Mouse (Mus musculus): ENCODE measurements around the gene Armc2. TPM values are rescaled to one million over a fixed set of nuclear protein-coding genes. Genes with fewer than 3 reads are reported as not detected.
"Not testable (repeated sequence)": the region's sequence is repeated elsewhere in the genome, so short reads cannot be mapped to it uniquely, and the experiment has no call there.

Gene Armc2
- total and polyA plus RNA-seq, 2 experiments from 2014 or later = 6.3 to 13.6 TPM

GRCm38 (mm10) chr10:41958677-41959274, 59.5 kb downstream of the Armc2 start:
- Histone ChIP-seq H3K4me3 (ENCODE audit: low read depth, low read length) (no peak overlapping the region), H3K9me3 (ENCODE audit: low read length) (no peaks in the 10 kb centered on the region), H3K27ac (ENCODE audit: low read depth, low read length) (no peak overlapping the region), H3K4me1 (ENCODE audit: insufficient read depth, low read length) (no peaks in the 10 kb centered on the region), H3K4me2 (ENCODE audit: low read depth, low read length, poor library complexity, severe bottlenecking) (no peak overlapping the region), H3K27me3 (ENCODE audit: insufficient read depth, low read length) (no peaks in the 10 kb centered on the region), H3K9ac (replicated peaks; ENCODE audit: low read length, poor library complexity, severe bottlenecking) (no peak overlapping the region), H3K36me3 (ENCODE audit: insufficient read depth, low read length) (no peaks in the 10 kb centered on the region)
- no peak for ATAC-seq (ENCODE audit: low FRiP score)
- TF ChIP-seq CTCF (IDR thresholded peaks at IDR 0.05) = no peak
- WGBS = 95% methylated on average over 19 of the region's 19 CpGs
- DNase-seq (ENCODE audit: low spot score) = no peak

DNA sequence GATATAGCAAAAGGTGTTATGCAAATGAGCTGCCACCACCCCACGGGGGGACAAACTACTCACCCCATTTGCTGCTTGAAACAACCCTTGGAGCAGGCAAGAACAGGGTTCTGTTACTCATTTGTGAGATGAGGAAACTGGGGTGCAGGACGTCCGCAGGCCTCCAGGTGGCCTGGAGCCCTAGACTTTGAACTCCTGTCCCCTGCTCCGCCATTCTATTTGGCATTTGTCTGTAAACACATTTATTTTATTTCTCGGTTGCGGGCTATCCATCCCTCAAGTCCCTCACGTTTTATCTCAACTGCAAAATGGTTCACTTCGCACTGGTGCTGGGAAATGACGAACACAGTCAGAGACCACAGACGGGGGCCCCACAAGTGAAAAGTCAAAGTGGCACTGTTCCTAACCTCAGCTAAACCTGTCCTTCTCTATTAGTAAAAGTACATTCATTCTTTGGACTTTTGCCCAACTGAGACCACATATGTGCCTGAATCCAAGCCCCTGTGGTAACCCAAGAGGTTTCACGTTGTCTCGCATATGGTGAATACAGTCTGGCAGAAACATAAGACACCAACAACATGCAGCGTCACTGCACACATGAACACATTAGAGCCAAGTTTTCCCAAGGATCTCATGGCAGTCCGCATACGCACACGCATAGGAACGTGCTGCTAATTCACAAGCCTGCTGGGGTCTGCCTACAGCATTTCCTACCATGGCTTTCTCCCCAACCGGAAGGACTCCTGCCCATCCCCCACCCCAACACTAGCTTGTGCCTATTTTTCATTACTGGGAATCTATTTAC, 60.6 kb downstream of the Armc2 start:
- no peak for ATAC-seq (ENCODE audit: low FRiP score)

GRCm38 (mm10) chr10:41953528-41953864, 64.7 kb downstream of the Armc2 start:
- ATAC-seq (ENCODE audit: low FRiP score) (no peak), DNase-seq (ENCODE audit: low spot score) (no peak)
- H3K4me1 ChIP-seq (ENCODE audit: insufficient read depth, low read length) = no peaks in the 10 kb centered on the region
- 97% methylated on average over 5 of the region's 5 CpGs for WGBS
- no peak overlapping the region for H3K4me3 ChIP-seq (ENCODE audit: low read depth, low read length)
- no peaks in the 10 kb centered on the region for H3K36me3 ChIP-seq (ENCODE audit: insufficient read depth, low read length)
- no peaks in the 10 kb centered on the region for H3K27me3 ChIP-seq (ENCODE audit: insufficient read depth, low read length)
- no peaks in the 10 kb centered on the region for H3K9me3 ChIP-seq (ENCODE audit: low read length)
- H3K27ac ChIP-seq (ENCODE audit: low read depth, low read length) = no peak overlapping the region
- H3K4me2 ChIP-seq (ENCODE audit: low read depth, low read length, poor library complexity, severe bottlenecking) = no peak overlapping the region
- no peak overlapping the region for H3K9ac ChIP-seq (replicated peaks; ENCODE audit: low read length, poor library complexity, severe bottlenecking)
- no peak for TF ChIP-seq CTCF (IDR thresholded peaks at IDR 0.05)

More for the DNA sequence above, 60.6 kb downstream of the Armc2 start:
- Histone ChIP-seq H3K27ac (ENCODE audit: low read depth, low read length) (no peak overlapping the region), H3K9me3 (ENCODE audit: low read length) (no peaks in the 10 kb centered on the region), H3K27me3 (ENCODE audit: insufficient read depth, low read length) (no peaks in the 10 kb centered on the region), H3K4me2 (ENCODE audit: low read depth, low read length, poor library complexity, severe bottlenecking) (no peak overlapping the region), H3K4me1 (ENCODE audit: insufficient read depth, low read length) (no peaks in the 10 kb centered on the region), H3K4me3 (ENCODE audit: low read depth, low read length) (no peak overlapping the region), H3K36me3 (ENCODE audit: insufficient read depth, low read length) (no peaks in the 10 kb centered on the region), H3K9ac (replicated peaks; ENCODE audit: low read length, poor library complexity, severe bottlenecking) (no peak overlapping the region)
- 93% methylated on average over 18 of the region's 18 CpGs for whole genome bisulfite sequencing
- TF ChIP-seq CTCF (IDR thresholded peaks at IDR 0.05) = no peak
- peak; percentile 51 for DNase-seq (ENCODE audit: low spot score)

- Histone ChIP-seq H3K27ac (ENCODE audit: low read depth, low read length) (no peak overlapping the region), H3K9ac (replicated peaks; ENCODE audit: low read length, poor library complexity, severe bottlenecking) (no peak overlapping the region), H3K4me2 (ENCODE audit: low read depth, low read length, poor library complexity, severe bottlenecking) (no peak overlapping the region), H3K4me3 (ENCODE audit: low read depth, low read length) (no peak overlapping the region), H3K4me1 (ENCODE audit: insufficient read depth, low read length) (no peaks in the 10 kb centered on the region), H3K9me3 (ENCODE audit: low read length) (no peaks in the 10 kb centered on the region), H3K36me3 (ENCODE audit: insufficient read depth, low read length) (no peaks in the 10 kb centered on the region), H3K27me3 (ENCODE audit: insufficient read depth, low read length) (no peaks in the 10 kb centered on the region)
- TF ChIP-seq CTCF (IDR thresholded peaks at IDR 0.05) = no peak
- 94% methylated on average over 14 of the region's 14 CpGs for WGBS
- ATAC-seq (ENCODE audit: low FRiP score) (no peak), DNase-seq (ENCODE audit: low spot score) (no peak)
Measured at GRCm38 (mm10) chr10:41952850-41953527, 65.3 kb downstream of the Armc2 start.

GRCm38 (mm10) chr10:41952354-41952753, 65.9 kb downstream of the Armc2 start:
- not testable (repeated sequence) for ATAC-seq (ENCODE audit: low FRiP score); H3K27me3 ChIP-seq (ENCODE audit: insufficient read depth, low read length); H3K4me2 ChIP-seq (ENCODE audit: low read depth, low read length, poor library complexity, severe bottlenecking); DNase-seq (ENCODE audit: low spot score); H3K4me3 ChIP-seq (ENCODE audit: low read depth, low read length); H3K4me1 ChIP-seq (ENCODE audit: insufficient read depth, low read length); H3K36me3 ChIP-seq (ENCODE audit: insufficient read depth, low read length); H3K27ac ChIP-seq (ENCODE audit: low read depth, low read length); H3K9ac ChIP-seq (replicated peaks; ENCODE audit: low read length, poor library complexity, severe bottlenecking); H3K9me3 ChIP-seq (ENCODE audit: low read length)
- WGBS = 97% methylated on average over 6 of the region's 10 CpGs

DNA sequence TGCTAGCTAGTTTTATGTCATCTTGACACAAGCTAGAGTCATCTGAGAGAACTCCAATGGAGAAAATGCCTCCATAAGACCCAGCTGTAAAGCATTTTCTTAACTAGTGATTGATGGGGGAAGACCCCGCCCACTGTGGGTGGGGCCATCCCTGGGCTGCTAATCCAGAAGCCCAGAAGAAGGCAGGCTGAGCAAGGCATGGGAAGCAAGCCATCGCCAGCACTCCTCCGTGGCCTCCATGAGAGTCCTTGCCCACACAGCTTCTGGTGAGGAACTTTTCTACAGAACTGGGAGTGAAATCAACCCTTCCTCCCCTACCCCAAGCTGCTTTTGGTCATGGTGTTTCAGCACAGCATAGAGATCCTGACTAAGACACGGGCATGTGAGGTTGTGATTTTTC, 79.2 kb downstream of the Armc2 start:
- Histone ChIP-seq H3K9me3 (ENCODE audit: low read length) (no peaks in the 10 kb centered on the region), H3K4me1 (ENCODE audit: insufficient read depth, low read length) (no peaks in the 10 kb centered on the region), H3K36me3 (ENCODE audit: insufficient read depth, low read length) (peaks cover 5% of the 10 kb centered on the region; the same call in 1 of the 2 replicates), H3K9ac (replicated peaks; ENCODE audit: low read length, poor library complexity, severe bottlenecking) (no peak overlapping the region), H3K4me3 (ENCODE audit: low read depth, low read length) (no peak overlapping the region), H3K27me3 (ENCODE audit: insufficient read depth, low read length) (no peaks in the 10 kb centered on the region), H3K27ac (ENCODE audit: low read depth, low read length) (no peak overlapping the region), H3K4me2 (ENCODE audit: low read depth, low read length, poor library complexity, severe bottlenecking) (no peak overlapping the region)
- TF ChIP-seq CTCF (IDR thresholded peaks at IDR 0.05) = no peak
- 59% methylated on average over 4 of the region's 4 CpGs for WGBS
- DNase-seq (ENCODE audit: low spot score) (no peak), ATAC-seq (ENCODE audit: low FRiP score) (no peak)
